Mouse (Mus musculus): ENCODE data around the gene Orai2. TPM values are rescaled to one million over a fixed set of nuclear protein-coding genes. Genes with fewer than 3 reads are reported as not detected.

Orai2 gene
- polyA plus RNA-seq, 1 experiment from 2014 or later: 18.9 TPM

GRCm38 (mm10) chr5:136198474-136199391, 28.2 kb upstream of the Orai2 start, which contains the start of gene Prkrip1:
Prkrip1 (minus strand) TSS chr5:136198963.
- WGBS: under 1% methylated on average over 62 of the region's 62 CpGs
- Histone ChIP-seq H3K4me3 (peak within 1 kb of the TSS; percentile 73), H3K4me1 (peaks cover 6% of the 10 kb centered on the region)

GRCm38 (mm10) chr5:136191870-136192269, 21.4 kb upstream of the Orai2 start:
- H3K4me1 ChIP-seq: no peaks in the 10 kb centered on the region
- H3K27me3 ChIP-seq (replicated peaks): no peaks in the 10 kb centered on the region
- ATAC-seq (ENCODE audit: low FRiP score, low read depth): no peak
- 87% methylated on average over 7 of the region's 7 CpGs for WGBS
- H3K9me3 ChIP-seq: peaks cover 4% of the 10 kb centered on the region; the same call in 1 of the 2 replicates
- no peak overlapping the region for H3K9ac ChIP-seq
- peaks cover 89% of the 10 kb centered on the region for H3K36me3 ChIP-seq
- no peak overlapping the region for H3K4me3 ChIP-seq
- no peak overlapping the region for H3K27ac ChIP-seq
- no peak overlapping the region for H3K4me2 ChIP-seq (replicated peaks)

More at GRCm38 (mm10) chr5:136198474-136199391, 28.2 kb upstream of the Orai2 start, which contains the start of gene Prkrip1:
- H3K4me2 ChIP-seq (replicated peaks): peak within 1 kb of the TSS; percentile 90
- ATAC-seq (ENCODE audit: low FRiP score, low read depth): peak; percentile 80
- H3K27ac ChIP-seq: peak within 1 kb of the TSS; percentile 46
- peaks cover 4% of the 10 kb centered on the region; the same call in 1 of the 2 replicates for H3K9me3 ChIP-seq
- H3K9ac ChIP-seq: peak within 1 kb of the TSS; percentile 75
- peaks cover 35% of the 10 kb centered on the region for H3K36me3 ChIP-seq
- H3K27me3 ChIP-seq (replicated peaks): no peaks in the 10 kb centered on the region

DNA sequence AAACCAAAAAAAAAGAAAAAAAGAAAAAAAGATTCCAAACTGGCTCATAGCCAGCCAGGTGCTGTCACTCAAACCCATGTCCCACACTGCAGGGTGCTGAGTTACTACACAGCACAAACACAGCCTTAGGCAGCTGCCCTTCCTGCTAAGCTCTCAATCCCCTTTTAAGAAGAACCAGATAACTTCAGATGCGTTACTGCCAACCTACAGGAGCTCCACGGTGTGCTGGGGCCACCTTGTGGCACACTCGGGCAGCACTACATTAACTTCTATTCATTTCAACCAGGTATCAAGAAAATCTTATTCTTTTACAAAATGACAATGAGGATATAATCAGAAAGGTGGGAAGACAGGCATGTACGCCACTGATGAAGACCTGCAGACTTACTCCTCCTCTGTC, 16.2 kb upstream of the Orai2 start:
- Histone ChIP-seq H3K27ac (no peak overlapping the region), H3K9me3 (no peaks in the 10 kb centered on the region), H3K27me3 (replicated peaks) (no peaks in the 10 kb centered on the region), H3K4me3 (no peak overlapping the region), H3K9ac (no peak overlapping the region), H3K4me2 (replicated peaks) (no peak overlapping the region), H3K4me1 (0 out of 2 replicates have a peak, but pooled peaks cover 3% of the 10 kb centered on the region), H3K36me3 (peaks cover 78% of the 10 kb centered on the region)
- ATAC-seq (ENCODE audit: low FRiP score, low read depth): no peak
- 47% methylated on average over 4 of the region's 4 CpGs for WGBS

GRCm38 (mm10) chr5:136183766-136184165, 13.3 kb upstream of the Orai2 start:
- Histone ChIP-seq H3K4me3 (no peak overlapping the region), H3K9me3 (no peaks in the 10 kb centered on the region), H3K9ac (no peak overlapping the region), H3K4me1 (0 out of 2 replicates have a peak, but pooled peaks cover 3% of the 10 kb centered on the region), H3K27ac (no peak overlapping the region), H3K36me3 (peaks cover 83% of the 10 kb centered on the region), H3K4me2 (replicated peaks) (no peak overlapping the region), H3K27me3 (replicated peaks) (no peaks in the 10 kb centered on the region)
- no peak for ATAC-seq (ENCODE audit: low FRiP score, low read depth)
- WGBS: 90% methylated on average over 7 of the region's 7 CpGs

DNA sequence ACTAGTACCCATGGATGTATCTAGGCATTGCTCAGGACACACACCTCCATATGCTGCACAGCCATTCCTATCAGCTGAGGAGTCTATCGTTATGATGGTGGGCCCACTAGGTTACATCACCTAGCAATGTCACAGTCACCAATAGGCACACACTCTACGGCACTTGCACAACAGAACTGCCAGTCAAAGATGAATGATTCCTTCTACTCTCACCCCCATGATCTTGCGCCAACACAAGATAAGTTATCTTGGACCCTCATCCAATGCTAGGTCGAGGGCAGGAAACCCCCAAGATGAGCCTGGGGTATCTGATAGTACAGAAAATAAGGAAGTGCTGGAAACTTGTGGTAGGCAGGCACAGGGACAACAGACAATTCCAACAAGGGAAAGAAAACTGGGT, 12.3 kb upstream of the Orai2 start:
- H3K27me3 ChIP-seq (replicated peaks): no peaks in the 10 kb centered on the region
- H3K36me3 ChIP-seq: peaks cover 83% of the 10 kb centered on the region
- no peak overlapping the region for H3K4me3 ChIP-seq
- 93% methylated on average over 4 of the region's 4 CpGs for WGBS
- H3K9ac ChIP-seq: no peak overlapping the region
- no peak overlapping the region for H3K4me2 ChIP-seq (replicated peaks)
- 0 out of 2 replicates have a peak, but pooled peaks cover 3% of the 10 kb centered on the region for H3K4me1 ChIP-seq
- ATAC-seq (ENCODE audit: low FRiP score, low read depth): no peak
- no peaks in the 10 kb centered on the region for H3K9me3 ChIP-seq
- no peak overlapping the region for H3K27ac ChIP-seq

DNA sequence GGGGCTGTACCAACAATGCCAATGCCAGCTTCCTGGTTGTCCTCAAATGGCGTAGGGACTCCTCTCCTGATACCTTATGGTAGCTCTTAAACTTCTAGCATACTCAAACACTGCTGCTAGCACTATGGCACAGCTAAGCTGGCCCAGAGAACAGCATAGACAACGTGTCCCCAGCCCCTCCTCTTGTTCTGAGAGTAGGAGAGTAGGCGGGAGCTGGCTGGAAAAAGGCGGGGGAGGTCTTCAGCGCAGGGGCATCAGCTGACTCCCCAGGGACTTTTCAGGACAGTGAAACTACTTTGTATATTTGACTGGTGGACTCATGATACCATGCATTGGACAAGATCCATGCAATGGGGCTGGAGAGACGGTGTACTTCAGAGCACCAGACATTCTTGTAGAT, 11.5 kb upstream of the Orai2 start:
- peaks cover 86% of the 10 kb centered on the region for H3K36me3 ChIP-seq
- no peak for ATAC-seq (ENCODE audit: low FRiP score, low read depth)
- H3K4me2 ChIP-seq (replicated peaks): no peak overlapping the region
- no peaks in the 10 kb centered on the region for H3K27me3 ChIP-seq (replicated peaks)
- 0 out of 2 replicates have a peak, but pooled peaks cover 3% of the 10 kb centered on the region for H3K4me1 ChIP-seq
- H3K9me3 ChIP-seq: no peaks in the 10 kb centered on the region
- no peak overlapping the region for H3K27ac ChIP-seq
- no peak overlapping the region for H3K9ac ChIP-seq
- no peak overlapping the region for H3K4me3 ChIP-seq
- 87% methylated on average over 6 of the region's 6 CpGs for WGBS

GRCm38 (mm10) chr5:136181197-136181596, 10.7 kb upstream of the Orai2 start:
- no peak overlapping the region for H3K4me3 ChIP-seq
- no peak overlapping the region for H3K27ac ChIP-seq
- no peak overlapping the region for H3K9ac ChIP-seq
- no peak for ATAC-seq (ENCODE audit: low FRiP score, low read depth)
- WGBS: 91% methylated on average over 6 of the region's 6 CpGs
- no peak overlapping the region for H3K4me2 ChIP-seq (replicated peaks)
- H3K9me3 ChIP-seq: no peaks in the 10 kb centered on the region
- 0 out of 2 replicates have a peak, but pooled peaks cover under 1% of the 10 kb centered on the region for H3K4me1 ChIP-seq
- H3K27me3 ChIP-seq (replicated peaks): no peaks in the 10 kb centered on the region
- peaks cover 80% of the 10 kb centered on the region for H3K36me3 ChIP-seq

- Histone ChIP-seq H3K4me2 (replicated peaks) (no peak overlapping the region), H3K4me1 (no peaks in the 10 kb centered on the region), H3K9me3 (no peaks in the 10 kb centered on the region), H3K36me3 (peaks cover 69% of the 10 kb centered on the region), H3K27ac (no peak overlapping the region), H3K9ac (no peak overlapping the region), H3K27me3 (replicated peaks) (no peaks in the 10 kb centered on the region), H3K4me3 (no peak overlapping the region)
- 68% methylated on average over 5 of the region's 5 CpGs for WGBS
- ATAC-seq (ENCODE audit: low FRiP score, low read depth): no peak
These were observed 9.1 kb upstream of the Orai2 start for GRCm38 (mm10) chr5:136179594-136179993.

- no peaks in the 10 kb centered on the region for H3K9me3 ChIP-seq
- ATAC-seq (ENCODE audit: low FRiP score, low read depth): no peak
- H3K27me3 ChIP-seq (replicated peaks): no peaks in the 10 kb centered on the region
- no peak overlapping the region for H3K27ac ChIP-seq
- H3K4me3 ChIP-seq: no peak overlapping the region
- H3K4me1 ChIP-seq: peaks cover 10% of the 10 kb centered on the region
- H3K4me2 ChIP-seq (replicated peaks): no peak overlapping the region
- WGBS: 57% methylated on average over 9 of the region's 9 CpGs
- H3K36me3 ChIP-seq: peaks cover 16% of the 10 kb centered on the region; the same call in 1 of the 2 replicates
- H3K9ac ChIP-seq: no peak overlapping the region
These were observed 3.3 kb upstream of the Orai2 start for GRCm38 (mm10) chr5:136173606-136174463.

DNA sequence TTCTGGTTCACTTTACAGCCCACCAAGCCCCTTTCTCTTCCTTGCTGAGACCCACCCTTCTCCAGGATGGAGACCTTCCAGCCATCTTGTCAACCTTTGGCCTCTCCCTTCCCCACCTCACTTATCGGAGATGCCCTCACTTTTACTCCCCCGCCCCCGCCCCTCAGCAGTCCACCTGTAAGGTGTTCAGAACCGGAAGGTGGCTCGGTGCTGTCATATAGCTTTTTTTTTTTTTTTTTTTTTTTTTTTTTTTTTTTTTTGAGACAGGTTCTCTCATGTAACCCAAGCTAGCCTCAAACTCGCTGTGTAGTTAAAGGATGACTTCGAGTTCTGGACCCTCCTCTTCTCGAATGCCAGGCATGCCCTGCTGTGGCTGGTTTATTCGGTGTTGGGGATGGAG, 2.4 kb upstream of the Orai2 start:
- Histone ChIP-seq H3K36me3 (peaks cover 11% of the 10 kb centered on the region; the same call in 1 of the 2 replicates), H3K4me2 (replicated peaks) (no peak overlapping the region), H3K4me1 (peaks cover 10% of the 10 kb centered on the region), H3K27me3 (replicated peaks) (no peaks in the 10 kb centered on the region), H3K4me3 (no peak overlapping the region), H3K27ac (no peak overlapping the region), H3K9me3 (peaks cover 5% of the 10 kb centered on the region; the same call in 1 of the 2 replicates), H3K9ac (no peak overlapping the region)
- ATAC-seq (ENCODE audit: low FRiP score, low read depth): no peak
- 76% methylated on average over 9 of the region's 9 CpGs for WGBS

GRCm38 (mm10) chr5:136171363-136172341, 1.1 kb upstream of the Orai2 start:
- peaks cover 7% of the 10 kb centered on the region; the same call in 1 of the 2 replicates for H3K9me3 ChIP-seq
- H3K27ac ChIP-seq: no peak overlapping the region
- H3K4me3 ChIP-seq: peak overlapping the region; percentile 59
- ATAC-seq (ENCODE audit: low FRiP score, low read depth): no peak
- peak overlapping the region; percentile 73; the same call in 1 of the 2 replicates for H3K9ac ChIP-seq
- peaks cover 4% of the 10 kb centered on the region; the same call in 1 of the 2 replicates for H3K36me3 ChIP-seq
- no peaks in the 10 kb centered on the region for H3K27me3 ChIP-seq (replicated peaks)
- 41% methylated on average over 17 of the region's 17 CpGs for WGBS
- H3K4me1 ChIP-seq: peaks cover 10% of the 10 kb centered on the region
- peak overlapping the region; percentile 97 for H3K4me2 ChIP-seq (replicated peaks)

All from neural tube, embryonic 12.5 days (tissue).